Mouse (Mus musculus) small intestine, adult 2 months (tissue): ENCODE results near the gene Ntsr1.

Source experiments
- CTCF ChIP-seq: fragments of 200-500 bp; IDR thresholded peaks from 2 replicates; pipeline ENCODE4 v1.5.1; 2012; ENCODE audit warnings: low read depth, mild to moderate bottlenecking, control low read depth, inconsistent platforms, low read length, moderate library complexity, mixed read lengths; ENCODE audit not compliant: insufficient replicate concordance, insufficient read length; ENCODE audit errors: extremely low read depth
- POLR2A ChIP-seq: fragments of 200-500 bp; IDR thresholded peaks from 2 replicates; pipeline ENCODE4 v1.6.1; 2012; ENCODE audit warnings: low read depth, mild to moderate bottlenecking, control low read depth, inconsistent platforms, low read length, moderate library complexity

- TF ChIP-seq CTCF (no peak), POLR2A (no peak)
Observed at GRCm38 (mm10) chr2:180506281-180506680, 6.5 kb downstream of the Ntsr1 start.
